Mouse (Mus musculus): ENCODE data around the gene Apba3. TPM values are rescaled to one million over a fixed set of nuclear protein-coding genes. Genes with fewer than 3 reads are reported as not detected.

Apba3 gene
- total RNA-seq, 2 experiments from 2014 or later = 35.8 to 38.6 TPM

- no peak overlapping the region; the same call in 1 of the 2 replicates for H3K27ac ChIP-seq
- no peak overlapping the region for H3K4me3 ChIP-seq
- intact Hi-C loops (cut with DNase I) = loop anchor here (2.0 kb wide), 1 partner anchor 30 kb away; no protein-coding TSS in a partner anchor
- no peak for DNase-seq (ENCODE audit: extremely low spot score in 1 of 2, low spot score in 2 of 2)
- TF ChIP-seq CTCF (IDR thresholded peaks at IDR 0.05) = no peak
These were observed 52.0 kb downstream of the Apba3 start for GRCm38 (mm10) chr10:81318589-81319329.

DNA sequence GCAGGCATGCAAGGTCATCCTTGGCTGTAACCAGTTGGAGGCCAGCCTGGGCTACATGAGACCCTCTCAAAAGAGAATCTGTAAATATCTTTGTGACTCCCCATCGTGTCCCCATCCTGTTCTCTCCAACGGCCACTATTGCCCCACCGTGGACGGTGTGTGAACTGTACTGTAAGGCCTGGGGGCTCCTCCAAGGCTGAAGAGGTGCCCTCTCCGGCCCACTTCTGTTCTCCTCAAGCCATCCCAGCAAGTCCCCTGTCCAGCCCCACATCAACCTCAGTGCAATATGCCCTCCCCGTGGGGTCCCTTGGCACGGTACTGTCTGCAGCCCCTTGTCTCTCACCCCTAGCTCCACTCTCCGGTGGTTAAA is 52.6 kb downstream of the Apba3 start:
- TF ChIP-seq CTCF (IDR thresholded peaks at IDR 0.05) = peak; percentile 38
- intact Hi-C loops (cut with DNase I) = loop anchor here (2.0 kb wide), 1 partner anchor 31 kb away; no protein-coding TSS in a partner anchor
- DNase-seq (ENCODE audit: extremely low spot score in 1 of 2, low spot score in 2 of 2) = no peak
- Histone ChIP-seq H3K27ac (peak overlapping the region; percentile 100), H3K4me3 (no peak overlapping the region)

- TF ChIP-seq CTCF (IDR thresholded peaks at IDR 0.05) = no peak
- intact Hi-C loops (cut with DNase I) = loop anchor here (2.0 kb wide), 2 partner anchors 31 kb away; partner anchors contain the start of gene Hmg20b
- peak overlapping the region; percentile 100 for H3K27ac ChIP-seq
- H3K4me3 ChIP-seq = peak overlapping the region; percentile 89
- no peak for DNase-seq (ENCODE audit: extremely low spot score in 1 of 2, low spot score in 2 of 2)
These were observed 53.2 kb downstream of the Apba3 start for GRCm38 (mm10) chr10:81319741-81320549.

DNA sequence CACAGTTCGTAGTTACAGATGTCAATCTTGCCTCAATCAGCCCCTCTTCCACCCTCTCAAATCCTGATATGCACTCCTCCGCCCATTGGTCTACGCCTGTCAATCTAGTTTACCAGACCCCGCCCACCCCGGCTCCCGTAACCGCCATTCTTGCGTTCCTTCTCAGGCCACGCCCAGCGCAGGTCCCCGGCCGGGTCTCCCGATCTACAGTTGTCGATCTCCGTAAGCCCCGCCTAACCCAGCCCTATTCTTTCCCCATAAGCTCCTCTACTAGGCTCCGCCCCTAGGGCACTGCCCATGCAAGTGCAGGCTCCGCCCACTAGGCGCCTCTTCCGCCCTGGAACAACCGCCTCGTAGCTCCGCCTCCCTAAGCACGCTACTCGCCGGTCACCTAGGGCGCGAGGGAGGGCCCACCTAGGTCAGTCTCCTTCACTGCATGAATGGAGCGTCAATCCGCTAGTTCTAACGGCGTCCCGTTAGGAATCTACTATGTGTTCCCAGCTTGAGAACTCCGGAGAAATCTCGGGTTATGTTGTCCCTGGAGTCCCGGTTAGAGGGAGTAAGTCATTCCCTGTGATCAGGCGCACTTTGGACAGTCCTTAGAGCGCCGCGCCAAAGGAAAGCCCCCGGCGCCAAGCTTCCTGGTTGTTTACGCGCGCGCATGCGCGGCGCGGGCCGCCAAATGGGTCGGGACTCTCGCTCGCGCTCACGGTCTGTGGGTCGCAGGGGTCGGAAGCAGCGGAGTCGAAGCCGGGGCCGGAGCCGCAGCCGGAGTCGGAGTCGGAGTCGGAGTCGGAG is 54.0 kb downstream of the Apba3 start, which contains the start of gene Cactin:
TSS of gene Cactin (plus strand) at position 554 of the 798 bp plus-strand sequence.
- peak; percentile 95 to 99 for DNase-seq (ENCODE audit: extremely low spot score in 1 of 2, low spot score in 2 of 2)
- peak within 1 kb of the TSS; percentile 89 for H3K4me3 ChIP-seq
- H3K27ac ChIP-seq = peak within 1 kb of the TSS; percentile 100
- peak; percentile 47 for TF ChIP-seq CTCF (IDR thresholded peaks at IDR 0.05)
- intact Hi-C loops (cut with DNase I) = loop anchor here (2.0 kb wide), 1 partner anchor 30 kb away; the partner anchor contains the start of gene Hmg20b

DNA sequence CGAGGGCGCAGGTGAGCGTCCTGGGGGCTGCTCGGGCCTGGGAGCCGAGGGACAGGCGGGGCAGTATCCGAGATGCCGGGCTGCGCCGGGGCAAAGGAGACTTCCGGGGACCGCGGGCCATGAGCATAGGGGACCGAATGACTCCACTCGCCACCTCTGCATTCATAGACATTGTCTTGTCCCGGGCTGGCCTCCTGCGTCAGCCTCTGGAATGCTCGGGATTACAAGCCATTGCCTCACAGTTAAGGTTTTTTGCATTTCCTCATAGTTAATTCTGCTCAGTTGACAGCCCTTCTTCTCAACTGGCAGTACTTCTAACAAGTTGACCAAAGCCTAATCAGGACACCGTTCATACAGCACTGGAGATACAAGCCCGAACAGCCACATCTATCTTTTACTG is 54.7 kb downstream of the Apba3 start:
- intact Hi-C loops (cut with DNase I) = loop anchor here (2.0 kb wide), 1 partner anchor 29 kb away; the partner anchor contains the start of gene Hmg20b
- Histone ChIP-seq H3K27ac (peak overlapping the region; percentile 100), H3K4me3 (peak overlapping the region; percentile 89)
- DNase-seq (ENCODE audit: extremely low spot score in 1 of 2, low spot score in 2 of 2) = no peak
- TF ChIP-seq CTCF (IDR thresholded peaks at IDR 0.05) = no peak

DNA sequence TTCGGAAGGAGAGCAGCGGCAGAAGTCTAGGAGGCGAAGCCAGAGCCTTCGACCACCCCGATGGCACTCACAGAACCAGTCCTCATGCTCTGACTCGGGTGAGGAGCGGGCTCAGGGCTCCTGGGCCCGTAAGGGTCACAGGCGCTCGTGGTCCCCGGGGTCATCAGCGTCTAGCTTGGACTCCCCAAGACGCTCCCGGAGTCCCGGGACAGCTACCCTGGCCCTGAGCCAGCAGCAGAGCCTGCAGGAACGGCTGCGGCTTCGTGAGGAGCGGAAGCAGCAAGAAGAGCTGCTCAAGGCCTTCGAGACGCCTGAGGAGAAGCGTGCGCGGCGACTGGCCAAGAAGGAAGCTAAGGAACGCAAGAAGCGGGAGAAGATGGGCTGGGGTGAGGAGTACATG is 55.7 kb downstream of the Apba3 start:
- no peak overlapping the region for H3K27ac ChIP-seq
- H3K4me3 ChIP-seq = no peak overlapping the region
- intact Hi-C loops (cut with DNase I) = no loop called here
- no peak for DNase-seq (ENCODE audit: extremely low spot score in 1 of 2, low spot score in 2 of 2)
- no peak for TF ChIP-seq CTCF (IDR thresholded peaks at IDR 0.05)

Small RNA genes within 50 kb of the gene (microRNA-seq; reads per million reads assigned to microRNA genes)
- 35.6 to 49.9 reads per million in 2 experiments for gene Mir3057

Other genes starting within 250 kb of the Apba3 start
- 100 to 1,000 TPM; 100 to 116 TPM for gene Diras1, start 241.3 kb upstream of the Apba3 start, total RNA-seq (2021)
- gene Slc39a3, start 229.5 kb upstream of the Apba3 start, total RNA-seq (2021) = 10 to 100 TPM; 61.3 to 62.5 TPM
- gene Sgta, start 206.8 kb upstream of the Apba3 start, total RNA-seq (2021) = 100 to 1,000 TPM; 171 to 173 TPM
- gene Thop1, start 196.9 kb upstream of the Apba3 start, total RNA-seq (2021) = 10 to 100 TPM; 51.0 to 51.1 TPM
- gene Creb3l3, start 168.1 kb upstream of the Apba3 start, total RNA-seq (2021) = under 1 TPM; 0.25 to 0.33 TPM
- 100 to 1,000 TPM; 136 to 150 TPM for gene Map2k2, start 161.0 kb upstream of the Apba3 start, total RNA-seq (2021)
- gene Zbtb7a, start 131.7 kb upstream of the Apba3 start, total RNA-seq (2021) = 100 to 1,000 TPM; 130 to 132 TPM
- 10 to 100 TPM; 26.7 to 32.0 TPM for gene Pias4, start 99.0 kb upstream of the Apba3 start, total RNA-seq (2021)
- 100 to 1,000 TPM; 884 to 901 TPM for gene Eef2, start 90.3 kb upstream of the Apba3 start, total RNA-seq (2021)
- 10 to 100 TPM; 74.6 to 89.4 TPM for gene Dapk3, start 84.0 kb upstream of the Apba3 start, total RNA-seq (2021)
- gene 4930442H23Rik, start 83.1 kb upstream of the Apba3 start, total RNA-seq (2021) = not detected
- gene Nmrk2, start 64.9 kb upstream of the Apba3 start, total RNA-seq (2021) = under 1 TPM in 1 of 2 experiments, not detected in 1; 0.42 TPM
- 100 to 1,000 TPM; 203 to 206 TPM for gene Atcay, start 36.1 kb upstream of the Apba3 start, total RNA-seq (2021)
- 10 to 100 TPM; 70.9 to 76.2 TPM for gene Zfr2, start 33.8 kb upstream of the Apba3 start, total RNA-seq (2021)
- 100 to 1,000 TPM; 212 to 221 TPM for gene Matk, start 14.0 kb upstream of the Apba3 start, total RNA-seq (2021)
- 10 to 100 TPM; 41.3 to 42.8 TPM for gene Mrpl54, start within 50 bp of the Apba3 start, total RNA-seq (2021)
- gene Tjp3, start 24.6 kb downstream of the Apba3 start, total RNA-seq (2021) = under 1 TPM; 0.26 to 0.45 TPM
- gene Pip5k1c, start 26.0 kb downstream of the Apba3 start, total RNA-seq (2021) = 100 to 1,000 TPM; 431 TPM
- 10 to 100 TPM; 31.3 to 31.8 TPM for gene Cactin, start 54.1 kb downstream of the Apba3 start, total RNA-seq (2021)
- under 1 TPM; 0.70 to 0.82 TPM for gene Tbxa2r, start 61.8 kb downstream of the Apba3 start, total RNA-seq (2021)
- 1 to 10 TPM; 1.7 to 2.1 TPM for gene Gipc3, start 76.3 kb downstream of the Apba3 start, total RNA-seq (2021)
- 10 to 100 TPM; 27.3 to 29.5 TPM for gene Hmg20b, start 83.5 kb downstream of the Apba3 start, total RNA-seq (2021)
- gene Mfsd12, start 90.5 kb downstream of the Apba3 start, total RNA-seq (2021) = 10 to 100 TPM; 38.2 to 40.2 TPM
- 1 to 10 TPM in 1 of 2 experiments, under 1 TPM in 1; 1.00 to 1.3 TPM for gene 4930404N11Rik, start 98.9 kb downstream of the Apba3 start, total RNA-seq (2021)
- gene Fzr1, start 111.6 kb downstream of the Apba3 start, total RNA-seq (2021) = 10 to 100 TPM; 69.1 to 70.6 TPM
- gene Dohh, start 117.5 kb downstream of the Apba3 start, total RNA-seq (2021) = 10 to 100 TPM; 87.1 to 95.1 TPM
- 1 to 10 TPM; 2.0 to 3.4 TPM for gene Gm48551, start 117.5 kb downstream of the Apba3 start, total RNA-seq (2021)
- gene Gm48552, start 122.0 kb downstream of the Apba3 start, total RNA-seq (2021) = 1 to 10 TPM; 5.1 to 7.1 TPM
- gene Smim24, start 126.1 kb downstream of the Apba3 start, total RNA-seq (2021) = 1 to 10 TPM; 1.3 to 1.4 TPM
- 10 to 100 TPM; 93.4 to 94.9 TPM for gene Nfic, start 188.7 kb downstream of the Apba3 start, total RNA-seq (2021)
- 100 to 1,000 TPM; 284 to 288 TPM for gene Celf5, start 215.7 kb downstream of the Apba3 start, total RNA-seq (2021)
- gene Ncln, start 229.4 kb downstream of the Apba3 start, total RNA-seq (2021) = 10 to 100 TPM; 78.3 to 80.8 TPM
- under 1 TPM; 0.56 to 0.70 TPM for gene S1pr4, start 233.2 kb downstream of the Apba3 start, total RNA-seq (2021)